Mouse (Mus musculus): ENCODE data around the gene Il12b. TPM values are rescaled to one million over a fixed set of nuclear protein-coding genes. Genes with fewer than 3 reads are reported as not detected.

Gene Il12b
- polyA plus RNA-seq (2015; fragmentation: Nextera tagmentation; extraction: Ambion mirVana) = not detected in 2 replicates

GRCm38 (mm10) chr11:44399763-44400162 is at the start of gene Il12b:
Gene Il12b (plus strand): TSS chr11:44400063.
- no peak within 1 kb of the TSS for H3K27ac ChIP-seq

GRCm38 (mm10) chr11:44354860-44355470 is 44.9 kb upstream of the Il12b start:
- H3K4me2 ChIP-seq = no peak overlapping the region
- ATAC-seq (ENCODE audit: borderline replicate concordance, extremely low read depth, low FRiP score, low TSS enrichment) = no peak
- 77% methylated on average over 8 of the region's 8 CpGs for WGBS
- no peak overlapping the region for H3K27ac ChIP-seq
- H3K4me1 ChIP-seq = no peaks in the 10 kb centered on the region
- H3K9ac ChIP-seq = no peak overlapping the region
- no peaks in the 10 kb centered on the region for H3K36me3 ChIP-seq
- H3K27me3 ChIP-seq = no peaks in the 10 kb centered on the region
- no peaks in the 10 kb centered on the region for H3K9me3 ChIP-seq
- H3K4me3 ChIP-seq = no peak overlapping the region

More at GRCm38 (mm10) chr11:44399763-44400162, at the start of gene Il12b:
- H3K36me3 ChIP-seq = no peaks in the 10 kb centered on the region
- no peak within 1 kb of the TSS for H3K9ac ChIP-seq
- no peaks in the 10 kb centered on the region; the same call in 1 of the 2 replicates for H3K27me3 ChIP-seq
- ATAC-seq (ENCODE audit: borderline replicate concordance, extremely low read depth, low FRiP score, low TSS enrichment) = no peak
- peak within 1 kb of the TSS; percentile 70 for H3K4me2 ChIP-seq
- H3K4me1 ChIP-seq = no peaks in the 10 kb centered on the region
- H3K9me3 ChIP-seq = no peaks in the 10 kb centered on the region
- 67% methylated on average over 6 of the region's 6 CpGs for WGBS
- peak within 1 kb of the TSS; percentile 37 for H3K4me3 ChIP-seq

- no peaks in the 10 kb centered on the region for H3K9me3 ChIP-seq
- H3K36me3 ChIP-seq = no peaks in the 10 kb centered on the region
- no peak overlapping the region for H3K9ac ChIP-seq
- H3K4me3 ChIP-seq = no peak overlapping the region
- no peak overlapping the region for H3K27ac ChIP-seq
- WGBS = 82% methylated on average over 4 of the region's 4 CpGs
- no peak for ATAC-seq (ENCODE audit: borderline replicate concordance, extremely low read depth, low FRiP score, low TSS enrichment)
- no peaks in the 10 kb centered on the region for H3K4me1 ChIP-seq
- no peak overlapping the region for H3K4me2 ChIP-seq
- H3K27me3 ChIP-seq = no peaks in the 10 kb centered on the region
These were observed 43.7 kb upstream of the Il12b start for GRCm38 (mm10) chr11:44356171-44356570.

- H3K9ac ChIP-seq = no peak overlapping the region
- H3K4me1 ChIP-seq = no peaks in the 10 kb centered on the region
- no peaks in the 10 kb centered on the region for H3K36me3 ChIP-seq
- H3K27ac ChIP-seq = no peak overlapping the region
- ATAC-seq (ENCODE audit: borderline replicate concordance, extremely low read depth, low FRiP score, low TSS enrichment) = no peak
- H3K9me3 ChIP-seq = no peaks in the 10 kb centered on the region
- H3K4me2 ChIP-seq = no peak overlapping the region
- no peaks in the 10 kb centered on the region for H3K27me3 ChIP-seq
- no peak overlapping the region for H3K4me3 ChIP-seq
These were observed 35.3 kb upstream of the Il12b start for GRCm38 (mm10) chr11:44364536-44364935.

- no peaks in the 10 kb centered on the region for H3K27me3 ChIP-seq
- H3K9ac ChIP-seq = no peak overlapping the region
- H3K9me3 ChIP-seq = no peaks in the 10 kb centered on the region
- no peak overlapping the region for H3K4me2 ChIP-seq
- H3K27ac ChIP-seq = no peak overlapping the region
- H3K4me1 ChIP-seq = no peaks in the 10 kb centered on the region
- WGBS = 44% methylated on average over 1 of the region's 1 CpGs
- H3K36me3 ChIP-seq = no peaks in the 10 kb centered on the region
- peak; percentile 52; the same call in 1 of the 2 replicates for ATAC-seq (ENCODE audit: borderline replicate concordance, extremely low read depth, low FRiP score, low TSS enrichment)
- H3K4me3 ChIP-seq = no peak overlapping the region
These were observed 32.2 kb upstream of the Il12b start for GRCm38 (mm10) chr11:44367711-44368110.

- H3K27ac ChIP-seq = no peak overlapping the region
- H3K9me3 ChIP-seq = no peaks in the 10 kb centered on the region
- ATAC-seq (ENCODE audit: borderline replicate concordance, extremely low read depth, low FRiP score, low TSS enrichment) = no peak
- H3K4me3 ChIP-seq = no peak overlapping the region
- H3K4me1 ChIP-seq = no peaks in the 10 kb centered on the region
- no peak overlapping the region for H3K9ac ChIP-seq
- WGBS = 74% methylated on average over 6 of the region's 6 CpGs
- H3K4me2 ChIP-seq = no peak overlapping the region
- H3K36me3 ChIP-seq = no peaks in the 10 kb centered on the region
- no peaks in the 10 kb centered on the region for H3K27me3 ChIP-seq
These were observed 27.0 kb upstream of the Il12b start for GRCm38 (mm10) chr11:44372856-44373255.

- Histone ChIP-seq H3K9me3 (no peaks in the 10 kb centered on the region), H3K27ac (no peak overlapping the region), H3K4me1 (no peaks in the 10 kb centered on the region), H3K9ac (no peak overlapping the region), H3K36me3 (no peaks in the 10 kb centered on the region), H3K4me2 (no peak overlapping the region), H3K27me3 (no peaks in the 10 kb centered on the region), H3K4me3 (no peak overlapping the region)
- WGBS = 72% methylated on average over 5 of the region's 5 CpGs
- ATAC-seq (ENCODE audit: borderline replicate concordance, extremely low read depth, low FRiP score, low TSS enrichment) = no peak
These were observed 22.0 kb upstream of the Il12b start for GRCm38 (mm10) chr11:44377879-44378278.

GRCm38 (mm10) chr11:44380432-44381051 is 19.3 kb upstream of the Il12b start:
- H3K27me3 ChIP-seq = no peaks in the 10 kb centered on the region
- H3K4me3 ChIP-seq = no peak overlapping the region
- no peak overlapping the region for H3K27ac ChIP-seq
- WGBS = 69% methylated on average over 3 of the region's 3 CpGs
- no peaks in the 10 kb centered on the region for H3K36me3 ChIP-seq
- no peak overlapping the region for H3K4me2 ChIP-seq
- ATAC-seq (ENCODE audit: borderline replicate concordance, extremely low read depth, low FRiP score, low TSS enrichment) = peak; percentile 49; the same call in 1 of the 2 replicates
- H3K4me1 ChIP-seq = no peaks in the 10 kb centered on the region
- no peak overlapping the region for H3K9ac ChIP-seq
- no peaks in the 10 kb centered on the region for H3K9me3 ChIP-seq

- no peaks in the 10 kb centered on the region for H3K4me1 ChIP-seq
- 66% methylated on average over 3 of the region's 3 CpGs for WGBS
- no peaks in the 10 kb centered on the region for H3K9me3 ChIP-seq
- no peak overlapping the region for H3K9ac ChIP-seq
- H3K4me2 ChIP-seq = no peak overlapping the region
- no peak overlapping the region for H3K27ac ChIP-seq
- no peak overlapping the region for H3K4me3 ChIP-seq
- no peaks in the 10 kb centered on the region for H3K36me3 ChIP-seq
- ATAC-seq (ENCODE audit: borderline replicate concordance, extremely low read depth, low FRiP score, low TSS enrichment) = no peak
- H3K27me3 ChIP-seq = no peaks in the 10 kb centered on the region
These were observed 17.7 kb upstream of the Il12b start for GRCm38 (mm10) chr11:44382200-44382599.

GRCm38 (mm10) chr11:44387031-44387430 is 12.8 kb upstream of the Il12b start:
- Histone ChIP-seq H3K4me2 (no peak overlapping the region), H3K9me3 (no peaks in the 10 kb centered on the region), H3K4me3 (no peak overlapping the region), H3K27ac (no peak overlapping the region), H3K36me3 (no peaks in the 10 kb centered on the region), H3K4me1 (no peaks in the 10 kb centered on the region), H3K9ac (no peak overlapping the region), H3K27me3 (no peaks in the 10 kb centered on the region)
- WGBS = 77% methylated on average over 2 of the region's 2 CpGs
- ATAC-seq (ENCODE audit: borderline replicate concordance, extremely low read depth, low FRiP score, low TSS enrichment) = no peak

- H3K4me1 ChIP-seq = no peaks in the 10 kb centered on the region
- no peaks in the 10 kb centered on the region for H3K9me3 ChIP-seq
- no peak for ATAC-seq (ENCODE audit: borderline replicate concordance, extremely low read depth, low FRiP score, low TSS enrichment)
- H3K4me2 ChIP-seq = no peak overlapping the region
- H3K36me3 ChIP-seq = no peaks in the 10 kb centered on the region
- WGBS = 32% methylated on average over 6 of the region's 6 CpGs
- no peaks in the 10 kb centered on the region for H3K27me3 ChIP-seq
- H3K4me3 ChIP-seq = no peak overlapping the region
- H3K27ac ChIP-seq = no peak overlapping the region
- no peak overlapping the region for H3K9ac ChIP-seq
These were observed 9.7 kb upstream of the Il12b start for GRCm38 (mm10) chr11:44389993-44390701.

All from lung, embryonic 15.5 days (tissue).